Mouse (Mus musculus): ENCODE results near the gene Crybg1. TPM values are rescaled to one million over a fixed set of nuclear protein-coding genes. Genes with fewer than 3 reads are reported as not detected.
A peak's percentile ranks its signal among the peaks of the same experiment; 100 is the strongest.

The Crybg1 gene
- polyA plus RNA-seq, 1 experiment: 0.40 TPM

- TF ChIP-seq POLR2A (IDR thresholded peaks at IDR 0.05; ENCODE audit: extremely low read depth, insufficient read depth, low read length) (no peak), CTCF (IDR thresholded peaks at IDR 0.05; ENCODE audit: extremely low read depth, insufficient read depth, low read length) (no peak)
- no peaks in the 10 kb centered on the region for H3K4me1 ChIP-seq (ENCODE audit: control insufficient read depth, insufficient read depth, low read length)
- H3K27ac ChIP-seq (ENCODE audit: insufficient read depth, low read length): no peak overlapping the region
- H3K4me3 ChIP-seq (ENCODE audit: insufficient read depth, low read length): no peak overlapping the region
These were observed 237.8 kb downstream of the Crybg1 start for GRCm38 (mm10) chr10:43910873-43911142.

DNA sequence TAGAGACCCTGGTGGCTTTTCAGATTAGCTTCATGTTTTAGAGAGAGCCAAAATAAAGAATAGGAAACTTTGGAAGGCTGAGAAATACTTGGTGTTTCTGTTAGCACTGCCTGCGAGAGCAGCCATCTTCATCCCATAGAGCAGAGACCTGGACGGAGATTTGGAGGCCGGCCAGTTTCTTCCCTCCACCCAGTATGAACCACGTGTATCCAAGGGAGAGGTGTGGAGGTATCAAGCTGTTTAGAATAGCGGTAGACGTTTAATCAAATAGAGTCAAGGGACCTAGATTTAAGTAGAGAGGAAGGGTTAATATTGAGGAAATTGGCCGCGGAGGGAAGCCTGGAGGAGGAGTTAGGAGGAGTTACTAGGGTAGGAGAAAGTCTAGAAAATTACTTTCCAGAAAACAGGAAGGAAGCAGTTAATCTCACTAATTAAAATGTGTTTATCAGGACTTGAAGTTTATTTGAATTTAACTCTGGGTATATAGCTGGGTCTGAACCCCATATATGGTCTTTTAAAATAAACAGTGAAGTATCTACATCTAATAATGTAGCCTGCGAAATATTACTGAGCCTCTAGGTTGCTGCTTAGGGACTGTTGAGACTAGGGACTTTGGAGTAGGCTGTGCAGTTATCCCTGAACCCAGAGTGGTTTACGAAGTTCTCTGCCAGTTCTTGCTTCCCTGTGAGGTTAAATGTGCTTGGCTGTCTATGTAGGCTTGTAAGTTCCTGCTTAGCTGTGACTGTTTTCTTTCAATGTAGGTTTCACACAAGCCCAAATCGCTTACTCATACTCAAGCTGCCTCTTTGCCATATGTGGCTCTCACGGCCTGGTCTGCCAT lies 238.4 kb downstream of the Crybg1 start:
- TF ChIP-seq POLR2A (IDR thresholded peaks at IDR 0.05; ENCODE audit: extremely low read depth, insufficient read depth, low read length) (no peak), CTCF (IDR thresholded peaks at IDR 0.05; ENCODE audit: extremely low read depth, insufficient read depth, low read length) (no peak)
- Histone ChIP-seq H3K4me3 (ENCODE audit: insufficient read depth, low read length) (no peak overlapping the region), H3K27ac (ENCODE audit: insufficient read depth, low read length) (no peak overlapping the region), H3K4me1 (ENCODE audit: control insufficient read depth, insufficient read depth, low read length) (no peaks in the 10 kb centered on the region)

- Histone ChIP-seq H3K27ac (ENCODE audit: insufficient read depth, low read length) (no peak overlapping the region), H3K4me1 (ENCODE audit: control insufficient read depth, insufficient read depth, low read length) (no peaks in the 10 kb centered on the region), H3K4me3 (ENCODE audit: insufficient read depth, low read length) (no peak overlapping the region)
- TF ChIP-seq CTCF (IDR thresholded peaks at IDR 0.05; ENCODE audit: extremely low read depth, insufficient read depth, low read length) (no peak), POLR2A (IDR thresholded peaks at IDR 0.05; ENCODE audit: extremely low read depth, insufficient read depth, low read length) (no peak)
These were observed 244.1 kb downstream of the Crybg1 start for GRCm38 (mm10) chr10:43904569-43904968.

GRCm38 (mm10) chr10:43901578-43902194 lies 247.0 kb downstream of the Crybg1 start, which contains the start of the genes Qrsl1 and Rtn4ip1:
Qrsl1 (minus strand) TSS chr10:43901745.
Rtn4ip1 (plus strand) TSS chr10:43901807.
- TF ChIP-seq CTCF (IDR thresholded peaks at IDR 0.05; ENCODE audit: extremely low read depth, insufficient read depth, low read length) (no peak), POLR2A (IDR thresholded peaks at IDR 0.05; ENCODE audit: extremely low read depth, insufficient read depth, low read length) (0 out of 2 replicates have a peak, but pooled peaks have one; percentile 38)
- H3K27ac ChIP-seq (ENCODE audit: insufficient read depth, low read length): peak within 1 kb of the TSS; percentile 76
- no peaks in the 10 kb centered on the region for H3K4me1 ChIP-seq (ENCODE audit: control insufficient read depth, insufficient read depth, low read length)
- peak within 1 kb of the TSS; percentile 81 for H3K4me3 ChIP-seq (ENCODE audit: insufficient read depth, low read length)

DNA sequence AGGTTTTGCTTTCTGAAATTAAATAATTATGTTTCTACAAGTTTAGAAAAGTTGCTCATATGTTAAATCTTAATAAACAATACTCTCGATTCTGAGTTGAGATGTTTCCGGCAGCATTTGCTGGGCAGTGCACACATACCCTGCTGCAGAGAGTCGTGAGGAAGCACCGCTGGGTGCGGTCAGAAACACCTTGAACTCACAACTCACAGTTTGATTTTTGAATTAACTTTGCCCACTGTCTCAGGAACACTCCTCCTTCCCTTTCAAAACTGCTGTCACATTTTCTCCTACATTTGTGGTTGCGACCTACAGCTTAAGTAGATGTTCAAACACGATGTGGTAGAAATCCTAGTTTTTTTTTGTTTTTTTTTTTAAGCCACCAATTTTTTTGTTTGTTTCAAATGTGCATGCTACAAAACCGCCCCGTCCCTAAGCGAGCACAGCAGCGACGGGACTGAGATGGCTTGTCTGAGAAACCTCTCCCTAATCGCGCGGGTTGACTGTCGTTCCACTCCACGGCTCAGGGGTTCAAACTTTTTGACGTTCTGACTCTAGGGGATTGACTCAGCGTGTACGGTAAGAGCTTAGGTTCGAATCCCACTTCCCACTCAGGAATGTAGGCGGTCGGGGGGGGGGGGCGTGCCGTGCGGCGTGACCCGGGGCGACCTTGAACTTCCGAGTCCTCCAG lies 247.6 kb downstream of the Crybg1 start:
- TF ChIP-seq CTCF (IDR thresholded peaks at IDR 0.05; ENCODE audit: extremely low read depth, insufficient read depth, low read length) (no peak), POLR2A (IDR thresholded peaks at IDR 0.05; ENCODE audit: extremely low read depth, insufficient read depth, low read length) (no peak)
- Histone ChIP-seq H3K4me1 (ENCODE audit: control insufficient read depth, insufficient read depth, low read length) (no peaks in the 10 kb centered on the region), H3K4me3 (ENCODE audit: insufficient read depth, low read length) (peak overlapping the region; percentile 81), H3K27ac (ENCODE audit: insufficient read depth, low read length) (peak overlapping the region; percentile 76; the same call in 1 of the 2 replicates)

Other genes with a start within 250 kb of the Crybg1 start
- 18.9 and 19.2 TPM in 2 replicates for gene Qrsl1, start 247.1 kb downstream of the Crybg1 start, polyA plus RNA-seq (2012; rRNA removed)
- 14.3 and 15.0 TPM in 2 replicates for gene Rtn4ip1, start 247.0 kb downstream of the Crybg1 start, polyA plus RNA-seq (2012; rRNA removed)
- gene Atg5, start 119.5 kb upstream of the Crybg1 start, polyA plus RNA-seq (2012; rRNA removed): 18.2 TPM in 2 replicates

Measured in cortical plate, adult 2 months (tissue).